8 mouse cellular contexts compared by ENCODE assay signal in genomic region chr13:21259677-21260113, GRCm38 (mm10). TPM values are rescaled to one million over a fixed set of nuclear protein-coding genes. Genes with fewer than 3 reads are reported as not detected.
A peak's percentile ranks its signal among the peaks of the same experiment; 100 is the strongest.
DNase-seq lines count a peak whose midpoint lies in the region; ATAC-seq lines count a peak whose summit lies in the region.

No protein-coding gene starts in this region.

- H3K9ac ChIP-seq in midbrain, embryonic 16.5 days (ENCODE audit: low read depth, low read length) = peak overlapping the region; percentile 63

- intact Hi-C loops in gastrocnemius, postnatal 14 days (cut with DNase I; ENCODE audit: low total_unique reads) = no loop called here

- WGBS in midbrain, embryonic 16.5 days = under 1% methylated on average over 18 of the region's 18 CpGs

- peak overlapping the region; percentile 72 for H3K4me2 ChIP-seq in midbrain, embryonic 16.5 days (ENCODE audit: low read length)

- peak overlapping the region; percentile 59 for H3K4me3 ChIP-seq in midbrain, embryonic 16.5 days (ENCODE audit: low read depth, low read length)

- H3K4me1 ChIP-seq in midbrain, embryonic 16.5 days (ENCODE audit: control insufficient read depth, insufficient read depth, low read length) = peaks cover 9% of the 10 kb centered on the region

- H3K27ac ChIP-seq in midbrain, embryonic 16.5 days (ENCODE audit: low read length) = peak overlapping the region; percentile 55

- H3K9me3 ChIP-seq in midbrain, embryonic 16.5 days (replicated peaks; ENCODE audit: control insufficient read depth, low read length, poor library complexity, severe bottlenecking) = no peaks in the 10 kb centered on the region

- peak; percentile 23 for DNase-seq in urinary bladder, postnatal 14 days (ENCODE audit: low spot score)
- no peak for DNase-seq in urinary bladder, adult 2 months (ENCODE audit: low spot score)
- DNase-seq in cerebellum, adult 9-11 months = peak; percentile 66
- DNase-seq in frontal cortex, postnatal 36 days (ENCODE audit: low spot score in 2 of 2) = peak; percentile 69 to 70
- peak; percentile 47 to 62 for DNase-seq in layer of hippocampus, postnatal 36 days
- no peak for DNase-seq in gastrocnemius, postnatal 14 days

- no peaks in the 10 kb centered on the region for H3K36me3 ChIP-seq in midbrain, embryonic 16.5 days (ENCODE audit: control insufficient read depth, insufficient read depth, low read length)

- H3K27me3 ChIP-seq in midbrain, embryonic 16.5 days (ENCODE audit: control insufficient read depth, insufficient read depth, low read depth, low read length) = peaks cover 6% of the 10 kb centered on the region

- ATAC-seq in midbrain, embryonic 16.5 days = peak; percentile 94
- no peak for ATAC-seq in activated CD4-positive, CD25-positive, alpha-beta regulatory T cell, adult 4 months

RNA-seq across cellular contexts. Expression of gene Gpx5, which starts 32.8 kb away (rescaled TPM):
- polyA plus RNA-seq in urinary bladder, adult 2 months (2012; rRNA removed) = 0.10 TPM in 1 of 2 replicates, not detected in the other
- not detected for total RNA-seq in layer of hippocampus, postnatal 36 days (2021)
- not detected in 2 replicates for polyA plus RNA-seq in midbrain, embryonic 16.5 days (2015; fragmentation: Nextera tagmentation; extraction: Ambion mirVana)
- not detected for total RNA-seq in gastrocnemius, postnatal 14 days (2021)
- not detected for polyA plus RNA-seq in activated CD4-positive, CD25-positive, alpha-beta regulatory T cell, adult 4 months (2017; shearing (Covaris generic))

RNA-seq across cellular contexts. Expression of gene Gpx6, which starts 52.2 kb away (rescaled TPM):
- polyA plus RNA-seq in urinary bladder, adult 2 months (2012; rRNA removed) = not detected in 2 replicates
- total RNA-seq in layer of hippocampus, postnatal 36 days (2021) = not detected
- polyA plus RNA-seq in midbrain, embryonic 16.5 days (2015; fragmentation: Nextera tagmentation; extraction: Ambion mirVana) = 0.54 TPM in 1 of 2 replicates, not detected in the other
- not detected for total RNA-seq in gastrocnemius, postnatal 14 days (2021)
- not detected for polyA plus RNA-seq in activated CD4-positive, CD25-positive, alpha-beta regulatory T cell, adult 4 months (2017; shearing (Covaris generic))

Comparison
In these comparisons a context has a peak if more than half of its experiments do, and no peak if none do; other contexts are left out.
1. DNase-seq: peak in urinary bladder, postnatal 14 days (single experiment), cerebellum, adult 9-11 months (single experiment), frontal cortex, postnatal 36 days (2 of 2) and layer of hippocampus, postnatal 36 days (2 of 2); none in urinary bladder, adult 2 months (single experiment) and gastrocnemius, postnatal 14 days (single experiment).